9 mouse cellular contexts compared by ENCODE assay signal in genomic region chr10:21251881-21252534, GRCm38 (mm10). TPM values are rescaled to one million over a fixed set of nuclear protein-coding genes. Genes with fewer than 3 reads are reported as not detected.
DNase-seq lines count a peak whose midpoint lies in the region; ATAC-seq and TF ChIP-seq lines count a peak whose summit lies in the region.
"Had no signal": no experiment of that assay in that cellular context is flagged by ENCODE, and none has a peak within 500 bp of the region (broad histone marks: within the 10 kb centered on the region; RNA-seq: fewer than 3 reads in every experiment).

No protein-coding gene starts in this region.

- WGBS in kidney, adult 2 months: 56% methylated on average over 15 of the region's 15 CpGs
- WGBS in kidney, embryonic 14.5 days: 67% methylated on average over 15 of the region's 15 CpGs
- 59% methylated on average over 15 of the region's 15 CpGs for WGBS in intestine, postnatal 0 days
- WGBS in hindbrain, embryonic 12.5 days: 64% methylated on average over 15 of the region's 15 CpGs

- no peaks in the 10 kb centered on the region for H3K27me3 ChIP-seq in kidney, adult 2 months (replicated peaks; ENCODE audit: control insufficient read depth, insufficient read depth, low read length)
- no peaks in the 10 kb centered on the region for H3K27me3 ChIP-seq in kidney, embryonic 14.5 days (ENCODE audit: control insufficient read depth, insufficient read depth, low read length)
- H3K27me3 ChIP-seq in intestine, postnatal 0 days (replicated peaks; ENCODE audit: control insufficient read depth, insufficient read depth, low read length): no peaks in the 10 kb centered on the region
- no peaks in the 10 kb centered on the region for H3K27me3 ChIP-seq in hindbrain, embryonic 12.5 days

- no peaks in the 10 kb centered on the region for H3K9me3 ChIP-seq in kidney, embryonic 14.5 days (ENCODE audit: control insufficient read depth, low read length)
- H3K9me3 ChIP-seq in intestine, postnatal 0 days (ENCODE audit: control insufficient read depth): no peaks in the 10 kb centered on the region
- H3K9me3 ChIP-seq in hindbrain, embryonic 12.5 days (replicated peaks): no peaks in the 10 kb centered on the region

- no peak overlapping the region for H3K9ac ChIP-seq in kidney, embryonic 14.5 days (ENCODE audit: low read depth, low read length)
- H3K9ac ChIP-seq in intestine, postnatal 0 days (ENCODE audit: low read depth, low read length): no peak overlapping the region
- no peak overlapping the region for H3K9ac ChIP-seq in hindbrain, embryonic 12.5 days

- H3K4me3 ChIP-seq in kidney, adult 2 months (ENCODE audit: insufficient read depth, low read depth, low read length): no peak overlapping the region
- H3K4me3 ChIP-seq in kidney, embryonic 14.5 days (ENCODE audit: low read length): no peak overlapping the region
- no peak overlapping the region for H3K4me3 ChIP-seq in intestine, postnatal 0 days (ENCODE audit: low read depth, low read length)
- H3K4me3 ChIP-seq in hindbrain, embryonic 12.5 days: no peak overlapping the region
- H3K4me3 ChIP-seq: heart, adult 2 months had no signal

- ATAC-seq in kidney, embryonic 14.5 days (ENCODE audit: low FRiP score, low TSS enrichment): no peak
- peak; percentile 83 for ATAC-seq in granulocyte monocyte progenitor cell, adult 5-6 weeks (replicated peaks; ENCODE audit: poor library complexity, severe bottlenecking)
- ATAC-seq in intestine, postnatal 0 days: no peak
- no peak for ATAC-seq in hindbrain, embryonic 12.5 days (ENCODE audit: low FRiP score)

- H3K27ac ChIP-seq in kidney, adult 2 months (ENCODE audit: insufficient read depth, low read depth, low read length): no peak overlapping the region
- H3K27ac ChIP-seq in kidney, embryonic 14.5 days (ENCODE audit: low read depth, low read length): no peak overlapping the region
- H3K27ac ChIP-seq in intestine, postnatal 0 days (ENCODE audit: low read depth, low read length): no peak overlapping the region
- no peak overlapping the region for H3K27ac ChIP-seq in hindbrain, embryonic 12.5 days
- H3K27ac ChIP-seq: heart, adult 2 months had no signal

- H3K4me1 ChIP-seq in kidney, adult 2 months (ENCODE audit: control insufficient read depth, insufficient read depth, low read length): no peaks in the 10 kb centered on the region
- H3K4me1 ChIP-seq in kidney, embryonic 14.5 days (ENCODE audit: control insufficient read depth, insufficient read depth, low read length): no peaks in the 10 kb centered on the region
- no peaks in the 10 kb centered on the region for H3K4me1 ChIP-seq in intestine, postnatal 0 days (replicated peaks; ENCODE audit: control insufficient read depth, insufficient read depth, low read length)
- no peaks in the 10 kb centered on the region for H3K4me1 ChIP-seq in hindbrain, embryonic 12.5 days

- peak; percentile 17 for DNase-seq in kidney, adult 2 months
- peak; percentile 18 for DNase-seq in R1 (ENCODE audit: low read depth, low spot score)
- peak; percentile 7 for DNase-seq in lung, postnatal 14 days
- peak; percentile 62 to 77 for DNase-seq in spleen, postnatal 4 days (ENCODE audit: low spot score in 2 of 2)

- no peak for TF ChIP-seq POLR2A in kidney, adult 2 months (IDR thresholded peaks at IDR 0.05; ENCODE audit: low read depth, low read length)

- H3K4me2 ChIP-seq in kidney, embryonic 14.5 days (replicated peaks; ENCODE audit: low read depth, low read length): no peak overlapping the region
- no peak overlapping the region for H3K4me2 ChIP-seq in intestine, postnatal 0 days (replicated peaks; ENCODE audit: low read depth)
- no peak overlapping the region for H3K4me2 ChIP-seq in hindbrain, embryonic 12.5 days (replicated peaks)

- H3K36me3 ChIP-seq in kidney, adult 2 months (ENCODE audit: control insufficient read depth, insufficient read depth, low read length): no peaks in the 10 kb centered on the region
- H3K36me3 ChIP-seq in kidney, embryonic 14.5 days (ENCODE audit: control insufficient read depth, insufficient read depth, low read length): no peaks in the 10 kb centered on the region
- no peaks in the 10 kb centered on the region for H3K36me3 ChIP-seq in intestine, postnatal 0 days (ENCODE audit: control insufficient read depth, insufficient read depth)
- no peaks in the 10 kb centered on the region for H3K36me3 ChIP-seq in hindbrain, embryonic 12.5 days

- no peak for TF ChIP-seq CTCF in kidney, adult 2 months (conservative IDR thresholded peaks at IDR 0.05; ENCODE audit: insufficient read depth, insufficient read length, low read depth, low read length)
- no peak for TF ChIP-seq CTCF in intestine, postnatal 0 days (IDR thresholded peaks at IDR 0.05; ENCODE audit: low read depth)

RNA-seq across cellular contexts. Expression of gene Hbs1l, which starts 43.8 kb away (rescaled TPM):
- 14.0 and 17.9 TPM in 2 replicates for polyA plus RNA-seq in kidney, adult 2 months (2012; rRNA removed)
- 66.8 and 109 TPM in 2 replicates for polyA plus RNA-seq in kidney, embryonic 14.5 days (2014; fragmentation: Nextera tagmentation; extraction: Ambion mirVana)
- total RNA-seq in granulocyte monocyte progenitor cell, adult 5-6 weeks (2014; fragmentation: Nextera tagmentation): 53.8 and 73.3 TPM in 2 replicates
- total RNA-seq in granulocyte monocyte progenitor cell, adult 5-6 weeks (2017): 81.5 and 87.9 TPM in 2 replicates
- polyA plus RNA-seq in intestine, postnatal 0 days (2015; fragmentation: Nextera tagmentation; extraction: Ambion mirVana): 37.8 and 40.7 TPM in 2 replicates
- 114 and 115 TPM in 2 replicates for polyA plus RNA-seq in hindbrain, embryonic 12.5 days (2016; fragmentation: Nextera tagmentation; extraction: Ambion mirVana)

Comparison
In these comparisons a context has a peak if more than half of its experiments do, and no peak if none do; other contexts are left out.
1. DNase-seq: peak in every context shown above with its lines; median percentile 70 in spleen, postnatal 4 days; 18 in R1; 17 in kidney, adult 2 months; 7 in lung, postnatal 14 days.